Mouse (Mus musculus): ENCODE measurements around the gene Tnrc6a.

The Tnrc6a gene

DNA sequence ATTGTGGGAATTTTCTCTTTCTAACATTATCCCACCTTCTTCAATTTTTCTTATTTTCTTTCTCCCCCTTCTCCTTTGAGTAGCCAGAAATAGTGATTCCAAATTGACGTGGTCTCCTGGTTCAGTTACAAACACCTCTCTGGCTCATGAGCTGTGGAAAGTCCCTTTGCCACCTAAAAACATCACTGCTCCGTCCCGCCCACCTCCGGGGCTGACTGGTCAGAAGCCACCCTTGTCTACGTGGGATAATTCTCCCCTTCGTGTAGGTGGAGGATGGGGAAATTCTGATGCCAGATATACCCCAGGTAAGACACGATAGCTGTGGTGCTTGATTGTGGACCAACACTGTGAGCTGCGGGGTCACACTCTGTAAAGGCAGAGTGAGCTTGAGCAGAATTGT, 66.1 kb downstream of the Tnrc6a start:
- in situ Hi-C loops (cut with MboI, MseI), result no loop called here

DNA sequence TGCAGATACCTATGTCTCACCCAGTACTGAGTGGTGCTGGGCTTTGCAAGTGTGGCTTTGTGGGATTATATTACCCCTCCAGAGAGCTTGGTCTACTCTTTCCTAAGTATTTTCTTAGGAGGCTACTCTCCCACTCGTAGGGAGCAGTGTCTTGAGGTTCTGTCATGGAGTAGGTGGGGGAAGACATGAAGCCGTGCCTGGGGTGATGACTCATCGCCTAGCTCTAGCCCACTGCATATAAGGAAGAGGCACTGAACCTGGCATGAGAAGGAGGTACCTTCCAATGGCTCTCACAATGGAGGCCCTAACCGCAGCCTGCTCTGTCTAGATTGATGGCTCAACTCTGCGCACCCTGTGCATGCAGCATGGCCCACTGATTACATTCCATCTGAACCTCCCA, 68.0 kb downstream of the Tnrc6a start:
- in situ Hi-C loops (cut with MboI, MseI), result no loop called here

DNA sequence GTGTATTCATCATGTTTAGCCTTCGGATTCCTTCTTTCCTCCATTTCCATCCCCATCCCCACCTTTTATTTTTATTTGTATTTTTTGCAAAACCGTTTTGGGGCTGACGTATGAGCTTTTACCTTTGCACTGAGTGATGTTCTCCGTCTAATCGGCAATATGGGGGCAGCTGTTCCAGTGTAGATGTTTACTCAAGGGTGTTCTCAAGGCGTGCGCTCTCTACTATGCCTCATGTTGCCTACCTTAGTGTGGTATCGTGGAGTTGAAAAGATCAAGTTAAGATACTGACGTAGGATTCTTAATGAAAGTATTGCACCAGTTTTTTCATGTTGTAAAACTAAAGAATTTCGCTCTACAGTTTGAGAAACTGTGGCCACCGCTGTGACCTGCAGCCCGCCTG, 69.5 kb downstream of the Tnrc6a start:
- in situ Hi-C loops (cut with MboI, MseI), result no loop called here

DNA sequence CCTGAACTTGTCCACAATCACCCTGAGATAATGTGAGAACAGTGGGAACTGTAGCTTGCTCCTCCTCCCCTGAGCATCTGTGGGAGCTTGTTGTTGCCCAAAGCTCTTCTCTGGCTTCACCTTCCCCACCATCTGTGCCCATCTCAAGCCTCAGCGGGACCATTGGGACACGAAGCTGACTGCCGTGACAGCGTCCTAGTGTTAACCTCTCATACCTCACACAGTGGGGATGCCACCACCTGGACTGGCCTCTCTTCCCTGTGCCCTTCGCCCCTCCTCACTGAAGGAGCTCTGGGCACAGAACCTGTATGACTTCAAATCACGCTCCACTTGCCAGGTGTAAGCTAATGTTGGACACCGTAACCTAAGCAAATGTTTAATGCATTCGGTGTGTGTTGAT, 71.0 kb downstream of the Tnrc6a start:
- in situ Hi-C loops (cut with MboI, MseI), result no loop called here

DNA sequence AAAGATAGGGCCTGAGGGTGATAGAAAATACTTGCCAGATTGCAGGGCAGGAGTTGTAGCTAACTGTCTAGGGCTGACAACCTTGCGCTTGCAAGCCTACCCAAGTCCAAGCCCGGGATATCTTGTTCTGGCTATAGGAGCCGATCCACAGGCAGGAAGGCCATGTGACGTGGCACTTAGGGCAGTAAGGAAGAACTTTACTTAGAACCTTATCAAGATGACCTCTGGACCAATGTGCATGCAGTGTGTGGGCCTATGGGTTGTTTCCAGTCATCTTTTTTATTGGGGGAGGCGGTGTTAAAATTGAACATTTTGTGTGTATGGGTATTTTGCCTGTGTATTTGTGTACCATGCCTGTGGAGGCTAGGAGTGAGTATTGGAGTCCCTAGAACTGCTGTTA, 72.7 kb downstream of the Tnrc6a start:
- in situ Hi-C loops (cut with MboI, MseI), result no loop called here

DNA sequence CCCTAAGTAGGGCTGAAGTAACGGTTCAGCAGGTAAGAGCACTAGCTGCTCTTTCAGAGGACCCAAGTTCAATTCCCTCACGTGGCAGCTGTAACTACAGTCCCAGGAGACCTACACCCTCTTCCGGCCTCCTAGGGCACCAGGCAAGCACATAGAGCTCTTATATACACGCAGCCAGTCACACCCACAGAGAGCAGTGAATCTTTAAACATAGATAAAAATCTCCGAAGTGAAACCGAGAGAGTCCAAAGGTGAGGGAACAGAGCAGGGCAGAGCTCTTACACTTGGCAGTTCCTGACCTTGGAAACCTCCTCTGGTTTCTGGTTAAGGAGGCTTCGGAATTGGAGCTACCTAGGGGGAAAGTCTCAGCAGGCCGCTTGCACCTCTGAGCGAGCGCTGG, 75.0 kb downstream of the Tnrc6a start:
- in situ Hi-C loops (cut with MboI, MseI), result no loop called here

DNA sequence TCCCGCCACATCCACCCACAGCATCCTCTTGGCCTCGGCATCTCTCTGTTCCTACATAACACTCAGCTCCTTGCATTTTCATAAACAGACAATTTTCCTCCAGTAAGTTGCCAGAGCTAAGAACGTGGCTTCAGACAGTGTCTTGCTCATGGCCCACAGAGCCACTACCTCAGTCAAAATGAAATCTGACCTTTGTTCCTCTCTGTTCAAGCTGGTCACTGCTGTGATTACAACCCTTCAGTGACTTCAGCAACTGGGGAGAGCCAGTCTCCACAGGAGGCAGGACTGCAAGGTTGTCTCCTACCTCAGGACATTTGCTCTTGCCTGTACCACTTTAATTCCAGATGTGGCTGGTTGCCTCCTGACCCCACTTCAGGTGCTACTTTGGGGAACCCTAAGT, 75.5 kb downstream of the Tnrc6a start:
- in situ Hi-C loops (cut with MboI, MseI), result no loop called here

DNA sequence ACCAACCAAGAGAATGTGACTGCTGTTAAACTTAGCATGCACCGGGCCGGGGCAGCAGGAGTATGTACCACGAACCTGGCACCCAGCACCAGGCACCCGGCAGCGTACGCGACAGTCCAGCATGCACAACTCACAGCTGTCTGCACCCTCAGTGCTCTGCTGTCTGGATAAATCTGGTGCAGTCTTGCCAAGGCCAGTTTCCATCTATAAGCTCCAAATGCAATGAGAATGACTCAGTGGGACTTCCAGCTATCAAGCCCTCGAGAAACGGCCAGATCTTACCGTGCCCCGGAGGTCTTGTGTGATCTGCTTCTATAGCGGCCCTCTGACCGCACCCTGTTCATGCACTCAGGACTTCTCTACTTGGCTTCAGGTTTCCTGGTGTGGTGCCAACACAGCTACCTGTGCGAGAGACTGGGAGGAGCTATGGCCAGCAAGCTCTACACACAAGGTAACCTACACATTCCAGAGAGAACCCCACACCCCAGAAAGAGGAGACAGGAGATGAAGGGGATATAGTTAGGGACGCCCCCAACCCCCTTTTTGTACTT, 76.0 kb downstream of the Tnrc6a start:
- in situ Hi-C loops (cut with MboI, MseI), result loop anchor here (5.0 kb wide), 1 partner anchor 103 kb away; no protein-coding TSS in a partner anchor

DNA sequence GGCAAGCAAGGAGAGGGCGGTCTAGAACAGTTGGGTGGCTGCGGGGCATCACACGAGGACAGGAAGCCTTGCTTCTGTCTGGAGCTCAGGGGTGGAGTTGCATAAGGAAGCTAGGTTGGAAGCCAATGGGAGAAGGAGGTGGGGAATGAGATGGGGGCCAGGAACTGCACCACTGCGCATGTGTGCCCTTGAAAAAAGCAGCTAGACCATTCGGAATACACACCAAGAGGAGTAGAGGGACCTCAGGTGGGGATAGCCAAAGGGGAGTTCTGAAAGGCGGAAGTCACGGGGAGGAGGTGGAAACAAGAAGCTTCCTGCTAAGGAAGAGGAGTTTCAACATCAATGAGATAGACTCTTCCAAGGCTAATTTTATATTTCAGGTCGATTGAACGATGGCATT, 77.0 kb downstream of the Tnrc6a start:
- in situ Hi-C loops (cut with MboI, MseI), result loop anchor here (5.0 kb wide), 1 partner anchor 102 kb away; no protein-coding TSS in a partner anchor

DNA sequence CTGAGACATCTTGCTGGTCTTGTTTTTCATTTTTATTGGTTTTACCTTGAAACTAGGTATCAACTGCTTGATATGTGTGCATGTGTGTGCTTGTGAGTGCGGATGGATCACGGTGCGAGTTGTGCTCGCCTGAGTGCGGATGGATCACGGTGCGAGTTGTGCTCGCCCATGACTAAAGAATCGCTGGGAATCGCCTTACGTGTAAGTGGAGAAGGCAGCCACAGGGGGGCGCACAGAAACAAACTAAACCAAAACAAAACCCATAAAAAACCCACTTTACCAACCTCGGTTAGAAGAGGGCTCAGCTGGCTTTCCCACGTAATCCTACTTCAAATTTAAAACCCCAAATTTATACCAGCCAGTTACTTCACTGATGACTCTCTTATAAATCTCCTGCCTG, 81.6 kb downstream of the Tnrc6a start:
- in situ Hi-C loops (cut with MboI, MseI), result loop anchor here (5.0 kb wide), 1 partner anchor 262 kb away; no protein-coding TSS in a partner anchor

DNA sequence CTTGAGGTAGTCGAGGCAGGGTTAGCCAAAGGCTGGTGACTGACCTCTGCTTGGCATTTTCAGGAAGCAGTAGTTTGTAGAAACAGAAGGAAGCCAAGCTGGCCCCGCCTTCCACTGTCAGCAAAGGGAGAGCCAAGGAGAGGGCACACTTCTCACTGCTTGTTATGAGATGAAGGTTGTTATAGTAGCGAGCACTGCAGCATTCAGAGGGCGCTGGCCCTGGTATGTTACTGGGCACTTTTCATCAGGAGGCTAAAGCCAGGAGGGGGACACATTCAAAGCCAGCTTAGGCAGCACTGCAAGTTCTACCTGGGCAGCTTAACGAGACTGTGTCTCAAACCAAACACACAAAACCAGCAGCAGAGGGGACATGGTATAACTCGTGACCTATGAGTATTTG, 83.9 kb downstream of the Tnrc6a start:
- in situ Hi-C loops (cut with MboI, MseI), result loop anchor here (5.0 kb wide), 1 partner anchor 260 kb away; no protein-coding TSS in a partner anchor

DNA sequence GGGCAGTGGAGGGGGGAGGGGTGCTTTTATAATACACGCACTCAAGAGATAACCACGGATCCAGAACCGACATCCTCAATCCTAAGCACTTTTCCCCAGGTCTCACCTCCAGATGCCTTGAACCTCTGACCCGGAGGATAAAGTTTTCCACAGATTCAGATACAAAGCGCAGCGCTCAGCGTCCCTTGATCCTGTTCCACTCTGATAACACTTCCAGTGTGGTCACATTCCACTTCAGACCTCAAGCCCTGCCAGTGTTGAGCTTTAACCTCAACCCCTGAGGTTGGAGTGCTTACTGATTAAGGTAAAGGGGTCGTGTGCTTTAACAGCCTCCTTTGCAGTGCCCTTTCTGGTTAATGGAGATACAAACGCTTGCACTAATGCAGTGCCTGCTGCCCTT, 86.2 kb downstream of the Tnrc6a start:
- in situ Hi-C loops (cut with MboI, MseI), result loop anchor here (5.0 kb wide), 1 partner anchor 257 kb away; no protein-coding TSS in a partner anchor

DNA sequence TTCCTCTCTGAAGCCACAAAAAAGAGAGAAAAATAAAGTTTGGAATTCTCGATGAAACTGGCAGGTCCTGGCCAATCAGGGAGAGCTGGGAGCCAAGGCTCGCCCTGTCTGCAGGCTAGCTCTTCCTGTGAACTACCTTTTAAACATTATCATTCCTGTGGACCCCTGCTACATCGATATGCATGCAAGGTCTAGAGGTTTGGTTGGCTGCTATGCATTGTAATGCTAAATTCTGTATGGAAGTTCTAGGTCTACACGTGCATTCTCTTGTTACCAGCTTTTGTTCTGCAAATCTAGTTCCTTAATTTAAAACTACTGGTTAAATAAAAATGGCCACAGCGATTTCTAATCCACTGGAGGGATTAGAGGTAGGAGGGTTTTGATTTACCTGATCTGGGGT, 87.8 kb downstream of the Tnrc6a start:
- in situ Hi-C loops (cut with MboI, MseI), result no loop called here

DNA sequence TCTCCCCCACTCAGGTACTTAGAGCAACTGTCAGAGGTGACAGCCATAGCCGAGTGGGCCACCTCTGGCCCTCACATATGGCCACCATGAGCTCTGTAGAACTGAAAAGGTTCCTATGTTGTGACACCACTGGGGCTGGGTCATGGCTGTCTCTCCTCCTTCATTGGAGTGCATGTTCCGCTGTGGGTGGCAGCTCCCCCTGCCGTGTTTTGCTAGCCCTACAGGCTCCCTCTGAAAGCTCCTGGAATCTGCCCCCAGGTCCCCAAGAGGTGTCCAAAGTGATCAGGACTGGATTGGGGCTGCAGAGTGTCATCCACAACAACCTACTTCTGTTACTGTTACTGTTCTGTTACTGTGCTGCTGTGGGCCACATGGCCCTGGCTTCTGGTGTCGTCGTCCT, 88.6 kb downstream of the Tnrc6a start:
- in situ Hi-C loops (cut with MboI, MseI), result no loop called here

DNA sequence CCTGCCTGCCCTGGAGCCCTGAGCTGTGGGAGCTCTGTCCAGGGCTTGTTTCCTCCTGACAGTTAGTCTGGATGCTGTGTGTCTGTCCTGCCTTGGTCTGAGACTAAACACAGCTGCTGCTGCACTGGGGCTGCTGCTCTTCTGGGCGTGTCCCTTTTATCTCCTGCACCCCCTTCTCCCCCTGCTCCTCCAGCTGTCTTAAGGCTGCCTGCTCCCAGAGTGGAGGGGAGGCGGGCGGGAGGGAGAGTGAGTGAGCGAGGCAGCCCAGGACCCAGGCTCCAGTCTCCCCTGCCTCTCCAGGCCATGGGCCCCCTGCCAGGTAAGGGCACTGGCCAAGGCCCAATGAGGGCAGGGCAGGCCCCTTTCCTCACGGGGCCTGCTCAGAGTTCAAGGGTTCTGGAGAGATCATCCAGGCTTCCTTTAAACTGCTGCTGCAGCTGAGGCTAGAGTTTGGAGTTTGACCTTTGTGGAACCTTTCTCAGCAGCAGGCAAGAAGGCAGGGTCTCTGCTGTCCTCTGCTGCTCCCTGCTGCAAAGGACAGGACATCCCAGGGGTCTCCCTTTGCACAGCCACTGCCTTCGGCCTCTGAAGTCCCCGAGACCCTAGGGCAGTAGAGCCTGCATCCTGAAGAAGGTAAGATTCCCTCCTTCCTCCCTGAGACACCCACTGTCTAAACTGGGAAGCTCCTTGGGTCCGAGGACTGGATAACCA, 90.8 kb downstream of the Tnrc6a start, which contains the start of gene Slc5a11:
Gene Slc5a11, plus strand, starts transcription at position 416 of the 711 bp plus-strand sequence.
- in situ Hi-C loops (cut with MboI, MseI), result no loop called here

DNA sequence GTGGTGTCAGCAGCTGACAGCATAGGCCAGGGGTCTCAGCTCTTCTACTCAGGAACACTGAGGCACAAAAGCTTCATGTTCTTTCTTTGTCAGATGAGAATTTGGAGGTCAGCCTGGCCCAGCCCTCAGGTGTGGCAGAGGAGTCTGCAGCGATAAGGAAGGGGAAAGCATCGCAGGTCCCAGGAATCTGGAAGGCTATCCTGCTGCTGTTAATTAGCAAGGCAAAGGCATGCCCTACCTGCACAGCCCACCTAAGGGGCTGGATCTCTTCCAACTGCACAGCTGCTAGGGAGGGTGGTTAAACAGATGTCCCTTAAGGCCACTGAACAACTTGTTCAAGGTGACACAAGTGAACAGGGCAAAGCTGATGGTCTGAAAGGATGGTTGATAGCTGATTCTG, 91.5 kb downstream of the Tnrc6a start:
- in situ Hi-C loops (cut with MboI, MseI), result no loop called here

DNA sequence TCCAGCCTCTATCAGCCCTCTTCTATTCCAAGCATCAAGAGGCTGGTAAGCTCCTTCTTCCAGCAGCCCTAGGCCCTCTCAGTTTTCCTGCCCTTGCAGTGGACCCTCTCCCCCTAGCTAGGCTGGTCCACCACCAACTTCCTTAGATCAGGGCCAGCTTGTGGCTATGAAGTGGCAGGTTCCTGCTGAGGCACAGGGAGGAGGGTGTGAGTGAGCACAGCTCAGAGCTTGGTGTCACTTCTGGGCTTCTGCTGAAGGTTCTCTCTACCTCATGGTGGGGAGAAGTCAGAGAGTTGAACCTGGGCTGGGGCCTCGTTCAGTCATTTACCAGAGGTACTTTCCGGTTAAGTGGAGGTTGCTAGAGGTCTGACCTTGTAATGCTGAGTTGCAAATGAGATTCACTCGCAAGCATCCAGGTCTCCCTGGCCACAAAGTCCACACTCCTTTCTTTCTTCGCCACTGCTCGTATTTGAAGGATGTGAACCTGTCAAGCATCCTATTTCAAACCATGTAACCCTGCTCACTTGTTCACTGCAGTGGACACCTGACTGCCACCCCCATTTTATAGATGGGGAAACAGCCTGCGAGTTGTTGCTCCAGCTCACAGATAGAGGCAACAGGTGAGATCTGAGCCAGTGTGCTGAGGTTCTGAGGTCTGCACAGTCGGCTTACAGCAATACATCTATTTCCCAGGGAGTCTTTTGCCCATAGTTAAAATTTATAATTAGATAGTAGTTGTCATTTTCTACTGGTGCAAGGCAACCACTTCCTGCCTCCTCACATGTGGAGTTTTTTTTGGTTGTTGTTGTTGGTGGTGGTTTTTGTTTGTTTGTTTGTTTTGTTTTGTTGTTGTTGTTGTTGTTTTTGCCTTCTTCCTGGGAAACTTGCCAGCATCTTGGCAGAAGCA, 94.0 kb downstream of the Tnrc6a start:
- in situ Hi-C loops (cut with MboI, MseI), result no loop called here

DNA sequence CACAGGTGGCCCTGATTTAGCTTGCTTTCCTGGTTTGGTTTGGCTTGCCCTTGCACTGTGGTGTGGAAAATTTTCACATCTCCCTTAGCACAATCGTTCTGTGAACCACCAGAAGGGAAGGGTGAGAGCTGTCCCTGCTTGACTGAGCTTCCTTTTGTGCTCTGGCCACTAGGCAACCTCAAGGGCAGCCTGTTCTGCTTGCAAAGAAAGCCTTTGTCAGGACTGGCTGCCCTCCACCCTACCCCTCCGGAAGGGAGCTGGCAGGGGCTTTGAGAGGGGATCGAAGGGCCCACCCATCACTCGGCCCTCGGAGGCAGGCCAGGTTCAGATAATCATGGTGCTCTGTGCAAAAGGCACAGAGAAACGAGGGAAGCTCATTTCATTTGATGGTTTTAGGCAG, 94.9 kb downstream of the Tnrc6a start:
- in situ Hi-C loops (cut with MboI, MseI), result no loop called here

DNA sequence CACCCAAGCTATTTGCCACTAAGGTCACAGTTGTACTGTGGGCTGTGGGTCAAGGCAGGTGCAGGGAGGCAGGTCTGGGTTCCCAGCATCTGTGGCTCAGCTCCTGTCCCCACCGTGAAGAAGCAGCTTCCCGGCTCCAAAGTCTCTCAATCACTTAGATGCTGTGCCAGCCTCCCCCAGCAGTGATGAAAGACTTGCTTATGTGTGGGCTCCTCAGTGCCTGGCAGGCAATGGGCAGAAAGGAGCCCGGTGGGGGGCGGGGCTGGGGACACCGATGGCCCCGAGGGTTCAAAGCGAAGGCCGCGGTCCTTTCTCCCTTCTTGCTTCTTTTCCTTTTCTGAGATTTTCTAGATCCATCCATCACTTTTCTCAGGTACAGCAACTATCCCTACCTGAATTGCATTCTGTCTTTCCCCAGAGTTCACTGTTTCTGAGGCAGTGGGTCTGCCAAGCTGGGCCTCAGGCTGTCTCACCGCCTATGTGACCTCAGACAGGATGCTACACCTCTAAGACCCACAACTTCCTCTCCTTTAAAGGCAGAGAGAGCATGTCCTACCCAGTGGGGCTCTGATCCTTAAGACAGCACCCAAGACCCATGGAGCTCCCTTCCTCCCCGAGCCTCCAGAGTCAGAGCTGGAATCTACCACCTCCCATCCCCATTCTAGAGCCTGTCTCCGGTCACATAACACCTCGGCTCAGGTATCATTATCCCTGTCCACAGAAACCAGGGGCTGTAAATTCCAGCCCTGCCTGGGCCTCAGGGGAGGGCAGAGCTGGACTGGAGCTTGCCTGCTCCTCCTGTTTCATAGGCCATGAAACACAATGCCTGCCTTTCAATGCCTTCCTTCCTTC, 96.3 kb downstream of the Tnrc6a start:
- in situ Hi-C loops (cut with MboI, MseI), result no loop called here

DNA sequence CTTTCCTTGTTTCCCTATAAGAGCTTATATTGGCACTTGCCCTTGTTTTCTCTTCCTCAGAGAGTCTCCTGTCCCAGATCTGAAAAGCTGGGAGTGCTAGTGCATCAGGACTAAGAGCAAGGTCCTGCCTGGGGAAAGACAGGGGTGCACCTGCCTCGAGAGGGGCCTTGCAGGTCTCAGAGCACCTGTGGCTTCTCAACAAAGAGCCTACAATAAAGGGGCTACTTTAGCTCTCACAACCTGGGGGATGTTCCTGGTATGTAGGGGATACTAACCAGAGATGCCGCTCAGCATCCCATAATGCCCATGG, 96.9 kb downstream of the Tnrc6a start:
- in situ Hi-C loops (cut with MboI, MseI), result no loop called here

DNA sequence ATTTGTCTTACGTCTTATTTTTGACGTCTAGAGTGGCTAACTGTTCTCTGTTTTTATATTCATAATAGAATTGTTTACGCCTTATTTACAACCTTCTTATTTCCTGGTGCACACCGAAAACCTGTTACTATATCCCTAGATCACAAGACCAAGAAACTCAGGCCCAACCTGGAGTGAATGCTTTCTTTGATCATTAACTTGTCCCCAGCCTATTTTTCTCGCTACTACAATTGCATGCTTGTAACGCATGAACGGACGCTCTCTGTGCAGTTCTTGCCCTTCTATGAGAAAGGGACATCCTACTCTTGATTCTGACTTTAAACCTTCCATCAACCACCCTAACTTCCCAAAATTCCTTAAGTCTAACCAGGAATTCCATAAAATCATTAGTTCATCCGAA, 100.4 kb downstream of the Tnrc6a start:
- in situ Hi-C loops (cut with MboI, MseI), result no loop called here

DNA sequence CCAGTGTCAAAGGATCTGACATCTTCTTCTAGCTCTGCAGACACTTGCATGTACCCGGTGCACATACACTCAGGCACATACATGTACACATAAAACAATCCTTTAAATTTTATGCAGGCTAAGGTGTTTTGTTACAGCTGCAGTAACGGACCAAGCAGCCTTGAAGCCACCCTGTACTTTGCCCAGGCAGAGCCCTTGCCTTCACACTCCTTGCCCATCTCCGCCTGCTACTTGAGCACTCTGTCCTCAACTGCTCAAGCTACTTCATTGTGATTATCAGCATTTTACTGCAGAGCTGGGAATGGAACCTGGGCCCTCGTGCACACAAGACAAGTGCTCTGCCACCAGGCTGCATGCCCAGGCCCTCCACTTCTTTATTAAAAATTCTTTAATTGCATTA, 101.5 kb downstream of the Tnrc6a start:
- in situ Hi-C loops (cut with MboI, MseI), result loop anchor here (25.0 kb wide), 1 partner anchor 762 kb away; the partner anchor contains the start of gene Hs3st4
